Mouse (Mus musculus) small intestine, adult 2 months (tissue): ENCODE results near the gene Cdk13. TPM values are rescaled to one million over a fixed set of nuclear protein-coding genes. Genes with fewer than 3 reads are reported as not detected.

Source experiments
- H3K27ac ChIP-seq: fragments of 200-500 bp; 2 replicates; pipeline ENCODE4 v1.5.1; 2012; ENCODE audit warnings: low read depth, low read length, control low read depth, inconsistent platforms; ENCODE audit not compliant: insufficient read depth
- H3K27me3 ChIP-seq: fragments of 200-500 bp; 2 replicates; pipeline ENCODE4 v1.6.1; 2012; ENCODE audit warnings: mild to moderate bottlenecking, moderate library complexity, low read length, inconsistent platforms; ENCODE audit not compliant: control insufficient read depth, insufficient read depth
- H3K36me3 ChIP-seq: fragments of 200-500 bp; 2 replicates; pipeline ENCODE4 v1.6.1; 2012; ENCODE audit warnings: mild to moderate bottlenecking, low read length, control low read depth, inconsistent platforms; ENCODE audit not compliant: control insufficient read depth, insufficient read depth
- H3K4me1 ChIP-seq: fragments of 200-500 bp; 2 replicates; pipeline ENCODE4 v1.6.1; 2012; ENCODE audit warnings: low read length, inconsistent platforms, mixed read lengths; ENCODE audit not compliant: control insufficient read depth, insufficient read depth, insufficient read length
- H3K4me3 ChIP-seq: fragments of 200-500 bp; 2 replicates; pipeline ENCODE4 v1.5.1; 2012; ENCODE audit warnings: low read depth, mild to moderate bottlenecking, control low read depth, inconsistent platforms, low read length, moderate library complexity
- CTCF ChIP-seq: fragments of 200-500 bp; IDR thresholded peaks from 2 replicates; pipeline ENCODE4 v1.5.1; 2012; ENCODE audit warnings: low read depth, mild to moderate bottlenecking, control low read depth, inconsistent platforms, low read length, moderate library complexity, mixed read lengths; ENCODE audit not compliant: insufficient replicate concordance, insufficient read length; ENCODE audit errors: extremely low read depth
- POLR2A ChIP-seq: fragments of 200-500 bp; IDR thresholded peaks from 2 replicates; pipeline ENCODE4 v1.6.1; 2012; ENCODE audit warnings: low read depth, mild to moderate bottlenecking, control low read depth, inconsistent platforms, low read length, moderate library complexity
- WGBS: fragments of 180-500 bp; shearing (Covaris S2); methylation state at CpG from one replicate; pipeline ENCODE4 v1.1.7; 2018; 5-methylcytosine and 5-hydroxymethylcytosine counted together
- polyA plus RNA-seq: library from polyadenylated mRNA; depleted of rRNA; stranded (reverse); fragments of >200 nt; gene quantifications from 2 replicates; pipeline ENCODE4 v1.2.3, GENCODE M21; 2012; rRNA removed

Gene Cdk13
- polyA plus RNA-seq, 1 experiment, result 66.0 TPM

DNA sequence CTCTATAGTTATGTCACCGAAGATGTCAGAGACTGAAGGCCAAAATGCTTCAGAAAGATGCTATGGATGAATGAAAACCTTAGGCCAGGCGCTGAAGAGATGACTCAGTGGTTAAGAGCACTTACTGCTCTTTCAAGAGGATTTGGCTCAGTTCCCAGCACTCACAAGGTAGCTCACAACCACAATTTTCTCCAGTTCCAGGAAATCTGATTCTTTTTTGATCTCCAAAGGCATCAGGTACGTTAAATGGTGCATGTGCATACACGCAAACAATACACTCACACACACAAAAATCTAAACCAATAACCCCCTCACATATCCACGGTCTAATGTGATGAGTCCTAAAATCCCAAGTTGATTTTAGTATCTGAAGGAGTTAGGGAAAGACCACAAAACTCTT lies 111.1 kb downstream of the Cdk13 start:
- Histone ChIP-seq H3K27me3 (no peaks in the 10 kb centered on the region), H3K36me3 (0 out of 2 replicates have a peak, but pooled peaks cover 1% of the 10 kb centered on the region), H3K4me1 (no peaks in the 10 kb centered on the region; the same call in 1 of the 2 replicates), H3K4me3 (no peak overlapping the region), H3K27ac (no peak overlapping the region)
- no peak for TF ChIP-seq CTCF
- TF ChIP-seq POLR2A, result no peak
- 44% methylated on average over 5 of the region's 5 CpGs for WGBS

DNA sequence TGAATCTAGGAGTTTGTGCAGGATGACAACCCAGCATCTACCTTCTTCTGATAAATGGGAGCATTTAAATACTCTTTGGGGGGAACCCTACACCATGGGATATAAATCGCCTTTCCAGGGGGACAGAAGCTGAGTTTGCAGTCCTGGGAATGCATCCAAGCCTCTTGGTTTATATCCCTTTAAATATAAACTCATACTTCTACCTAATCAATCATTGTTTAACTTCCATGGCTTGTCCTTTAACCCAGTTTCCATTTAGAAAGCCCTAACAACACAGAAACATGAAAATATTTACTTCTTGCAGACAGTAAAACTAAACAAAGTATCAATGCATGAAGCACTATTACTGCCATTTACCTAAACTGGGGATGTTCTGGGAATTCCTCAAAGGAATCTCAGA lies 113.5 kb downstream of the Cdk13 start:
- WGBS, result 38% methylated on average over 1 of the region's 1 CpGs
- TF ChIP-seq CTCF (no peak), POLR2A (no peak)
- H3K27ac ChIP-seq, result no peak overlapping the region

DNA sequence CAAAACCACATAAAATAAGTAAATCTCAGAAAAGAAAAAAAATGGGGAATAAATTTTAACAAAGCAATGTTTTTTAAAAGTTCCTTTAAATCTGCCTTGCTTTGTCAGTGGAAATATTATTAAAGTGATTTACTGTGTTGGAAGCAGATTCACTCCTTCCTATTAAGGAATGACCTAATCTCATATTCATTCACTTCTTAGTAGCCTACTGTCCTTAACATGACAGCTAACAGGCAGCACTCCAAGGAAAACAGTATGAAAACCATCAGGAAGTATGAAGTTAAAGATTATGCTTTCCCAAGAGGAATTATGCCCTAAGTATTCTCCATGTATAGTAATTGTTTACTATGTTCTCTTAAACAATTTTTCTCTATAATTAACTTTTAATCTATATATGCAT lies 114.2 kb downstream of the Cdk13 start:
- Histone ChIP-seq H3K4me3 (no peak overlapping the region), H3K4me1 (no peaks in the 10 kb centered on the region), H3K36me3 (no peaks in the 10 kb centered on the region), H3K27ac (no peak overlapping the region), H3K27me3 (no peaks in the 10 kb centered on the region)
- TF ChIP-seq POLR2A, result no peak
- no peak for TF ChIP-seq CTCF

More for the DNA sequence above, 113.5 kb downstream of the Cdk13 start:
- Histone ChIP-seq H3K4me3 (no peak overlapping the region), H3K36me3 (no peaks in the 10 kb centered on the region), H3K27me3 (no peaks in the 10 kb centered on the region), H3K4me1 (no peaks in the 10 kb centered on the region)

DNA sequence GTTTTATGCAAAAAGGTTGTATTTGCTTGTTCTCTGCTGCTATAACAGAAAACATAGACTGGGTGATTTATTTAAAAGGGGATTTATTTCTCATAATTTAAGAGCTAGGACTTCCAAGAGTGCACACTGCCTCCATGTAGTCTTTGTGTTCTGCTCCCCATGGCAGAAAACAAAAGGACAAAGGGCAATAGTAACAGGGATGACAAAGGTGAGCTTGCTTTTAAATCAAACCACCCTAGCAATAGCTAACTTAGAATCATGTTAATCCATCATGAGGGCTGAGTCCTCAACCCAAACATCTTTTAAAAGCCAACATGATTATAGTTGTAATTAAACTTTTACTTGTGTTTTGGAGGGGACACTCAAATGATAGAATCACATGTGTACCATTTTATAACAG lies 115.4 kb downstream of the Cdk13 start:
- TF ChIP-seq CTCF (no peak), POLR2A (no peak)
- no peaks in the 10 kb centered on the region for H3K4me1 ChIP-seq
- H3K36me3 ChIP-seq, result no peaks in the 10 kb centered on the region
- no peaks in the 10 kb centered on the region for H3K27me3 ChIP-seq
- no peak overlapping the region for H3K4me3 ChIP-seq
- no peak overlapping the region for H3K27ac ChIP-seq

DNA sequence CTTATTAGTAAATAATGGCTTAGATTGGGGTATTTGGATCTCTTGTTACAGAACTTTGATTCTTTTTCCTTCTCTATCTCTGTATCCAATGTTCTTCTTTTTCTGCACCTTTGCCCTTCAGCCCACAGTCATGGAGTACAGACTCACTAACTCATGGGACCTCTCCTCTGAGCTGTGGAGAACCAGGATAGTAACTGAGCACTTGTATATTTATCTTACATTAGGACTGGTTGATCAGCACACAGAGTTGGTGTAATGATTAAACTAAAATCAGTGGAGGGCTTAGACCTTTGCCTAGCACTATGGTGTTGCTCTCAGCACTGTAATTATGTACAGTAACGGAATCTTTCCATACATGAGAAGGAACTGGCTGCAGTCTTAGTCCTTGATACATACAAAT lies 133.8 kb downstream of the Cdk13 start:
- Histone ChIP-seq H3K36me3 (no peaks in the 10 kb centered on the region), H3K4me3 (no peak overlapping the region), H3K4me1 (no peaks in the 10 kb centered on the region), H3K27ac (no peak overlapping the region), H3K27me3 (no peaks in the 10 kb centered on the region)
- 42% methylated on average over 1 of the region's 1 CpGs for WGBS
- TF ChIP-seq POLR2A (no peak), CTCF (no peak)

DNA sequence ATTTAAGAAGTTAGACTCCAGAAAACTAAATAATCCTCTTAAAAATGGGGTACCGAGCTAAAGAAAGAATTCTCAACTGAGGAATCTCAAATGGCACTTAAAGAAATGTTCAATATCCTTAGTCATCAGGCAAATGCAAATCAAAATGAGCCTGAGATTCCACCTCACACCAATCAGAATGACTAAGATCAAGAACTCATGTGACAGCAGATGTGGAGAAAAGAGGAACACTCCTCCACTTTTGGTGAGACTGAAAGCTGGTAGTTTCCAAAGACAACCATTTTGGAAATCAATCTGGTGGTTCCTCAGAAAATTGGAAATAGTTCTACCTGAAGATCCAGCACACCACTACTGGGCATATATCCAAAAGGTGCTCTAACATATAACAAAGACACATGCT lies 137.5 kb downstream of the Cdk13 start:
- Histone ChIP-seq H3K36me3 (no peaks in the 10 kb centered on the region), H3K27me3 (no peaks in the 10 kb centered on the region), H3K4me1 (no peaks in the 10 kb centered on the region), H3K27ac (no peak overlapping the region), H3K4me3 (no peak overlapping the region)
- WGBS, result 71% methylated on average over 1 of the region's 1 CpGs
- TF ChIP-seq POLR2A (no peak), CTCF (no peak)

Other genes starting within 250 kb of the Cdk13 start
- gene Mplkip, start 109.9 kb downstream of the Cdk13 start, polyA plus RNA-seq, result 7.1 and 13.7 TPM in 2 replicates
- gene Sugct, start 109.5 kb downstream of the Cdk13 start, polyA plus RNA-seq, result 0.55 and 1.5 TPM in 2 replicates
- 9.0 and 14.1 TPM in 2 replicates for gene Rala, start 139.1 kb upstream of the Cdk13 start, polyA plus RNA-seq
- gene Yae1d1, start 188.3 kb upstream of the Cdk13 start, polyA plus RNA-seq, result 0.70 and 1.8 TPM in 2 replicates